Mouse (Mus musculus) kidney, embryonic 16.5 days (tissue): ENCODE results near the gene Zfp462. TPM values are rescaled to one million over a fixed set of nuclear protein-coding genes. Genes with fewer than 3 reads are reported as not detected.

ENCODE experiments used
- ATAC-seq: fragments of 200-750 bp; cut with Nextera tagmentation; 2 replicates; pipeline ENCODE4 v1.8.0; 2017; ENCODE audit warnings: moderate TSS enrichment; ENCODE audit not compliant: low FRiP score, low TSS enrichment
- H3K27ac ChIP-seq: fragments of 300-500 bp; sonication (generic); 2 replicates; pipeline ENCODE4 v1.5.1; 2014; ENCODE audit warnings: low read length
- H3K27me3 ChIP-seq: fragments of 300-500 bp; sonication (generic); 2 replicates; pipeline ENCODE4 v1.6.1; 2014; ENCODE audit warnings: low read length, control low read depth, mixed read lengths; ENCODE audit not compliant: insufficient read depth
- H3K36me3 ChIP-seq: fragments of 300-500 bp; sonication (generic); 2 replicates; pipeline ENCODE4 v1.6.1; 2014; ENCODE audit warnings: low read length, control low read depth, mixed read lengths; ENCODE audit not compliant: insufficient read depth
- H3K4me1 ChIP-seq: fragments of 300-500 bp; sonication (generic); 2 replicates; pipeline ENCODE4 v1.6.1; 2014; ENCODE audit warnings: low read length, control low read depth, mixed read lengths; ENCODE audit not compliant: insufficient read depth
- H3K4me2 ChIP-seq: fragments of 300-500 bp; sonication (generic); replicated peaks from 2 replicates; pipeline ENCODE4 v1.6.1; 2014; ENCODE audit warnings: low read depth, low read length
- H3K4me3 ChIP-seq: fragments of 300-500 bp; sonication (generic); 2 replicates; pipeline ENCODE4 v1.5.1; 2014; ENCODE audit warnings: mild to moderate bottlenecking, low read length
- H3K9ac ChIP-seq: fragments of 300-500 bp; sonication (generic); replicated peaks from 2 replicates; pipeline ENCODE4 v1.6.1; 2014; ENCODE audit warnings: low read length
- H3K9me3 ChIP-seq: fragments of 300-500 bp; sonication (generic); 2 replicates; pipeline ENCODE4 v1.6.1; 2016; ENCODE audit warnings: low read length, control low read depth
- WGBS: fragments of 180-500 bp; shearing (Covaris S2); extraction: QIAGEN DNeasy Blood & Tissue Kit; methylation state at CpG from one replicate; pipeline ENCODE4 v1.1.7; 2014; 5-methylcytosine and 5-hydroxymethylcytosine counted together
- polyA plus RNA-seq: library from polyadenylated mRNA; unstranded; fragments of >200 nt; fragmentation: Nextera tagmentation; extraction: Ambion mirVana; gene quantifications from 2 replicates; pipeline ENCODE4 v1.2.1, GENCODE M21; 2015

Zfp462 gene
- polyA plus RNA-seq, 1 experiment from 2014 or later: 3.4 TPM

DNA sequence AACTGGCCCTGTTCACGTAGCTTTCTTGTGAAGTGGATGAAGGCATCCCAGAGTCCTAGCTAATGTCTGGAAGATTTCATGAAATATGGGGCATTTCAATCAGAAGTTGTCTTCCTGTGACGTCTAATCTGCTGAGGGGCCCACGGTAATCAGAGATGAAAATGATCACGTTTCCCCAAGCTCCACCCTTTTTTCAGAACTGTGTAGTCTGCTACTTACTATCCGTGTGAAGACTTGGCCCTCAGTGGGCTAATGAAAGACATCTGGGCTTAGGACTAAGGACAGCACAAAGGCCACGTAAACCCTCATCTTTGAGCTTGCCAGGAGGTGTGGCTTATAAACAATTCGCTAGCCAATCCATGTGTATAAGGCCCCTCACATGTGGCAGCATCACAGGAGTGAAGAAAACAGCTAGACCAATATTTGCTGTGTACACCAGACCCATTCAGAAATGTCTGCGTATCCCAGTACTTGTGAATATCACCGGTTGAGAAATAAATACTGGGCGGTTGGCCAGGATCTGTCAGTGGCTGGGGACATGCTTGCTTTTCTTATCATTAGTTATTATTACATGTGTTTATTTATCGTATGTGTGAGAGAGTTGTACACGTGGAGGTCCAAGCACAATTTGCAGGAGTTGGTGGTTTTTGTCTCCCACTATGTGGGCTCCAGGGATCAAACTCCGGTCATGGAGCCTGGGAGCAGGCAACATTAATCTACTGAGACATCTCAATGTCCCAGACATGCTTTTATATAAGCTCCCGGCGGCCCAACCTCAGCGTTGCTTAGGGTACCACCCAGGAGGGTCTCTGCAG, 133.3 kb downstream of the Zfp462 start:
- Histone ChIP-seq H3K9ac (no peak overlapping the region), H3K4me3 (no peak overlapping the region), H3K36me3 (peaks cover 21% of the 10 kb centered on the region), H3K4me2 (no peak overlapping the region), H3K9me3 (no peaks in the 10 kb centered on the region), H3K27me3 (no peaks in the 10 kb centered on the region), H3K4me1 (peaks cover 14% of the 10 kb centered on the region), H3K27ac (no peak overlapping the region)
- no peak for ATAC-seq
- WGBS: 69% methylated on average over 16 of the region's 16 CpGs

DNA sequence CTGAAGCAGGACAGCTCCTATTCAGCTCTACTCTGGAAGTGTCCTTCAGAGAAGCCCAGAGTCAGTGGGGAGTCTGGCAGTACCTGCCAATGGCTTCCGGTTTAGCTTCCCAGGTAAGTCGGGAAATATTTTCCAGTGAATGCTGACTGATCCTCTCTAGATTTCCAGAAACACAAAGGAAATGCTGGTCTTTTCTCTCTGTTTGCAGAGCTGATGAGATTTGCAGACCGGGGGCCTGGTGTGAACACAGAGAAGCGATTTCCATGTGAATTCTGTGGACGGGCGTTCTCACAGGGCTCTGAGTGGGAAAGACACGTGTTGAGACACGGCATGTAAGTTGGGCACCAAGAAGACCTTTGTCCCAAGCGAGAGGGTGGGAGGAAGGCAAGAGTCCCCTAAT, 134.2 kb downstream of the Zfp462 start:
- no peaks in the 10 kb centered on the region for H3K9me3 ChIP-seq
- H3K27me3 ChIP-seq: no peaks in the 10 kb centered on the region
- no peak overlapping the region for H3K27ac ChIP-seq
- peaks cover 24% of the 10 kb centered on the region for H3K36me3 ChIP-seq
- ATAC-seq: no peak
- no peak overlapping the region for H3K4me3 ChIP-seq
- H3K4me1 ChIP-seq: peaks cover 14% of the 10 kb centered on the region
- 91% methylated on average over 9 of the region's 9 CpGs for WGBS
- H3K4me2 ChIP-seq: no peak overlapping the region
- no peak overlapping the region for H3K9ac ChIP-seq

DNA sequence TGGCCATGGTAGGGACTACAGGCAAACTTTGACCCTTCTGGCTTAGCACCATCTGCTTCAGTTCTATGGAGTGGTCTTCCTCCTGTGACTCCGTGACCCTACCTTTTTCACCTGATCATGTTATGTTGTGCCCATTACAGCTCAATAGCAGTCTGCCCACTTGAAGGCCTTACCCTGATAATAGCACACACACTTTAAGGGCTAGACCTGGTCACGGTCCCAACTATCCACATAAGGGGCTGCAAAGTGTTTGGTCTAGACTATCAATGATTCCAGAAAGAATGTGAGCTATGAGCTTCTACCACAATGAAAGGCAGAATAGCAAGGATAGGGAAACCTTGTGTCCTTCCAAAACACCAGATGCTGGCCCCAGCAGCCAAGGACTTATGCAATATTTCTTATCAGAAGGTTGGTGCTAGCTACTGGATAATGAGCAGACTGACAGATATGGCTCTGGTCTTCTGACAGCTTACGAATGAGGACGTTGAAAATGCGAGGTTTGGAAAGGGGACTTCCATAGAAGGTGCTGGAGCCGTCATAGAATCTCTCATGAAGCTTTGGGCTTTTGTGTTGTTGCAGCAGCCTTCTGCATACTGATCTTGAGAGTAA, 139.3 kb downstream of the Zfp462 start:
- Histone ChIP-seq H3K27me3 (no peaks in the 10 kb centered on the region), H3K36me3 (peaks cover 14% of the 10 kb centered on the region), H3K4me3 (no peak overlapping the region), H3K9ac (no peak overlapping the region), H3K9me3 (no peaks in the 10 kb centered on the region), H3K27ac (no peak overlapping the region), H3K4me1 (no peaks in the 10 kb centered on the region), H3K4me2 (no peak overlapping the region)
- WGBS: 90% methylated on average over 6 of the region's 6 CpGs
- no peak for ATAC-seq

DNA sequence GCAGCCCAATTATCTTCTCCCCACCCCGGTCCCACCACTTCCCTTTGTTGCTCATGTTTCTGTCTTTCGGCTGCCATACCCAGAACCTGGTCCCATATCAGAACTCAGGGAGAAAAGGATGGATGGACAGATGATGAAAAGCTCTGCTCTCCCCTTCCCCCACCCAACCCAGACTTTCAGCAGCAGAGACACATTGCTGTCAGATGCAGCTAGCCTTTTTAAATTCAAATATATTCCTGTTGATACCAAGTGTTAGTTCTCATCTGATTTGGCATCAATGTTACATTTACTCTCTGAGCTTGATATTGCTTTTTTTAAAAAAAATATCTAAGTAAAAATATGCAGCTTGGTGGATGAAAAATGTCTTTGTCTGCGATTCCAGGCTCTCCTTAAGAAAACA, 143.3 kb downstream of the Zfp462 start:
- Histone ChIP-seq H3K36me3 (0 out of 2 replicates have a peak, but pooled peaks cover 4% of the 10 kb centered on the region), H3K9me3 (no peaks in the 10 kb centered on the region), H3K4me1 (no peaks in the 10 kb centered on the region), H3K27ac (no peak overlapping the region), H3K9ac (no peak overlapping the region), H3K4me3 (no peak overlapping the region), H3K4me2 (no peak overlapping the region), H3K27me3 (no peaks in the 10 kb centered on the region)
- ATAC-seq: no peak
- WGBS: 85% methylated on average over 3 of the region's 3 CpGs

DNA sequence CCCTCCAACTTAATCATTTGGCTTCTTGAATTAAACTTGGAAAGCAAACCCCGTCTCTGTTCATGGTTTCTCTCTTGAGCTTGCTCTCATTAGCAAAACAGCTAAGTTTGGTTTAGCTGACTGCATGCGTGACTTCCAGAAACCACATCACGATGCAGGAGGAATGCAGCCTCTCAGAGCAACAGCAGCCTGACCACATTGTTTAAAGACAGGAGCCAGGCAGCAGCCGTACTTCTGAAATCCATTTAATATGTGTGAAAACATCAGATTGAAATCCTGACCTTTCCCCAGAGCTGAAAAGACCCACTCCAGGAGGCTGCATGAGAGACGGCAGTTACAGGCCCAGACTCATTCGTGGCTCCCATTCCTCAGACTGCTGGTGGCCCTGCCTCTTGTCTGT, 144.1 kb downstream of the Zfp462 start:
- no peak overlapping the region for H3K9ac ChIP-seq
- H3K36me3 ChIP-seq: no peaks in the 10 kb centered on the region
- H3K27me3 ChIP-seq: no peaks in the 10 kb centered on the region
- H3K27ac ChIP-seq: no peak overlapping the region
- no peaks in the 10 kb centered on the region for H3K4me1 ChIP-seq
- no peak for ATAC-seq
- H3K4me3 ChIP-seq: no peak overlapping the region
- H3K9me3 ChIP-seq: no peaks in the 10 kb centered on the region
- H3K4me2 ChIP-seq: no peak overlapping the region
- 73% methylated on average over 6 of the region's 6 CpGs for WGBS

DNA sequence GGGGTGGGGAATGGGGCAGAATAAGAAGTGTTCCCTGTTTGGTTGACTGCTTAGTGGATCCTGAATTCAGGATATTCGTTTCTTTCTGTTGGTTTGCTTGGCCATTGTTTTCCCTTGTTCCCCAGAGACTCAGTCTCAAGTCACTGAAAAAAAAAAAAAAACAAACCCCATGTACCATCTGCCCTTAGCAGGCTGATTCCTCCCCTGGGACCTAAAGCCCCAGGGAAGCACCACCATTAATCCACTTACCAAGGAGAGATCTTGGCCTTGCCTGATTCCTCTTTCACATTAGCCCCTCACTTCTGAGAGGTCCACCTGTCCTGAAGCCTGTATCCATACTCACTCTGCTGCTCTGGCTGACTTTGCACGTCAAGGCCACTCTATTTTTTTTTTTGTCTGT, 152.3 kb downstream of the Zfp462 start:
- Histone ChIP-seq H3K27me3 (no peaks in the 10 kb centered on the region), H3K36me3 (no peaks in the 10 kb centered on the region), H3K9ac (no peak overlapping the region), H3K4me3 (no peak overlapping the region), H3K9me3 (no peaks in the 10 kb centered on the region), H3K27ac (no peak overlapping the region), H3K4me1 (no peaks in the 10 kb centered on the region), H3K4me2 (no peak overlapping the region)
- ATAC-seq: no peak
- 39% methylated on average over 2 of the region's 2 CpGs for WGBS

DNA sequence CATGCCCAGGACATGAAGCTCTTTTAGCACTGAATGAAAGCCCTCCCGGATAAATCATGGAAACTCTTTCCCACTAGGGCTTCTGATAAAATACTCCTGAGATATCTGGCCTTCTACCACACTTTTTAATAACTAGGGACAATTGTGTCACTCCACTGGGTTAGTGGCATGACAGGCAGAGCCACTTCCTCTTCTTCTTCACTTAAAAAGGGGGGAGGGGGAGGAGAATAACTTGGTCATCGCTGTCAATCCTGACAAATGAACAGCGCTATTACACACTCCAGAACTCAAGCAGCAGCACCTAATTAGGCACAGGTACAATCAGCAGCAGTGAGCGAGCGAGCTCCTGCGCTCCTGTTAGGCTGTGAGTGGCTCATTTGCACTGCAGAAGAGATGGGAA, 153.5 kb downstream of the Zfp462 start:
- 72% methylated on average over 6 of the region's 6 CpGs for WGBS
- Histone ChIP-seq H3K9me3 (no peaks in the 10 kb centered on the region), H3K9ac (no peak overlapping the region), H3K36me3 (no peaks in the 10 kb centered on the region), H3K27me3 (no peaks in the 10 kb centered on the region), H3K4me3 (no peak overlapping the region), H3K4me2 (no peak overlapping the region), H3K27ac (no peak overlapping the region), H3K4me1 (no peaks in the 10 kb centered on the region)
- ATAC-seq: no peak

DNA sequence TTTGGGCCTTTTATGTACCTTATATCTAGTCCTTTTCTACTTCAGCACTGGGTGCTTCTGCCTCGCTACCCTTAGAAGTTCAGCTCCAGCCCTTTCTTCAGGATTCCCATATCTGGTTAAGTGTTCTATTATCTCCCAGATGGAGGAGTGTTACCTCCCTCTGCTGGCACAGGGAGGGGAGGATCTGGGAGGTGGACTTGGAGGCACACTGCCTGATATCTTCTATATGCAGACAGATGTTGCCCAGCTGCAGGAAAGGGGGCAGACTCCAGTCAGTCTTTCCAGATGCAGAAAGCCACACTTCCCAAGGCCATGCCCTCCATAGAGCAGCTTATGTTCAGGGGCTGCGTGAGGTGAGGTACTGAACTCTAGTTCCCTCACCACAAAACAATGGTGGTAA, 156.0 kb downstream of the Zfp462 start:
- ATAC-seq: no peak
- no peak overlapping the region for H3K4me3 ChIP-seq
- H3K4me2 ChIP-seq: no peak overlapping the region
- no peak overlapping the region for H3K27ac ChIP-seq
- no peaks in the 10 kb centered on the region for H3K27me3 ChIP-seq
- no peaks in the 10 kb centered on the region for H3K4me1 ChIP-seq
- no peaks in the 10 kb centered on the region for H3K36me3 ChIP-seq
- H3K9me3 ChIP-seq: no peaks in the 10 kb centered on the region
- no peak overlapping the region for H3K9ac ChIP-seq
- WGBS: 81% methylated on average over 2 of the region's 2 CpGs

DNA sequence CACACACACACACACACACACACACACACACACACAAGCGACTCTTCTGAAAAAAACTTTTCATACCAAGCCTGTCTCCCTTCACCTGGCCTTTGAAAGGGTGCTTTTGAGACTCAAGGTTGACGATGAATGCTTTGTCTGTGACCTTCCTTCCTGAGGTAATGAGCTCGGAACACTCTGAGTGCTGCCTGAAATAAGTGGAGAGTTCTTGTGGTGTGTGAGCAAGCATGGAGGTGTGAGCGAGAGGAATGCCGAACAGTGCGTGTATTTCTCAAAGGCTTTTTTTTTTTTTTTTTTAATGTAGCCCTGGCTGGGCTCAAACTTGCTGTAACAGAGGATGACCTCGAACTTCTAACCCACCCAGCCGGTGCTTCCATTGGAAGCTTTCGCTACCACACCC, 156.8 kb downstream of the Zfp462 start:
- WGBS: 87% methylated on average over 9 of the region's 9 CpGs
- Histone ChIP-seq H3K4me1 (no peaks in the 10 kb centered on the region), H3K9ac (no peak overlapping the region)

DNA sequence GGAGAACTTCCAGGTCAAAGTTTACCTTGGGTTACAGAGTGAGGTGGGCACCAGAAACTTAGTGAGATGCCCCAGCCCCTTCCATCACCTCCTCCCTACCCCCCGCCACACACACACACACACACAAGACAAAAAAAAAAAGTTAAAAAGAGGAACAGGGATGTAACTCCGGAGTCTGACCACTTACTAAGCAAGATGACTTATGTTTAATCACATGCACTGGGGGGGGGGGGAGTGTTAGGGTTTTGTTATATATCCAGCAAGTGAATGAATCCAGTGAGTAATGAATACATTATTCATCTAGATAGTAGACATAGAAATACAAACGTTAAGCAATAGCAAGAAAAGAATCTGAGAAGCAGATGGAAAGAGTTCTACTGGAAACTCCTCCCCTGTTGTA, 157.5 kb downstream of the Zfp462 start:
- Histone ChIP-seq H3K4me1 (no peaks in the 10 kb centered on the region), H3K4me3 (no peak overlapping the region), H3K27me3 (no peaks in the 10 kb centered on the region), H3K4me2 (no peak overlapping the region), H3K9me3 (no peaks in the 10 kb centered on the region), H3K36me3 (no peaks in the 10 kb centered on the region), H3K27ac (no peak overlapping the region), H3K9ac (no peak overlapping the region)
- ATAC-seq: no peak
- WGBS: 84% methylated on average over 3 of the region's 3 CpGs

More for the DNA sequence above, 156.8 kb downstream of the Zfp462 start:
- Histone ChIP-seq H3K4me2 (no peak overlapping the region), H3K4me3 (no peak overlapping the region), H3K27ac (no peak overlapping the region), H3K27me3 (no peaks in the 10 kb centered on the region), H3K9me3 (no peaks in the 10 kb centered on the region), H3K36me3 (no peaks in the 10 kb centered on the region)
- ATAC-seq: no peak
